16 mouse cellular contexts compared by ENCODE assay signal in the genomic region with DNA sequence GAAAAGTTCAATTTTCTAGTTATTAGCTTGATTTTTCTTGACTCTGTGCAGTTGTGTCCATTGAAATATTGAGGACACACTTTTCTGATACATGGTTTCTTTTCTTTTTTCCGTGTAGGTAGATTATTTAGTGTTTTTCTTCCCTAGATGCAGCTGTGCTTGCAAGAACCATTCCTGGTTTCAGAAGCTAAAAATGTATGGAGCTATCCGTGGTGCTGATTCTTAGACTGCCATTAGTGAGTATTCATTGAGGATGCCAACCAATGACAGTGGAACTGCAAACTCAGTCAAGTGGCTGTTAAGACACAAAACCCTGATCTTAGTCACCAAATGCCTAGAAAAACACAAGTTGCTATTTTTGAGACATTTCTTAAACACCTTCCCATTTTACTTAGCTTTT. TPM values are rescaled to one million over a fixed set of nuclear protein-coding genes. Genes with fewer than 3 reads are reported as not detected.
A peak's percentile ranks its signal among the peaks of the same experiment; 100 is the strongest.
DNase-seq lines count a peak whose midpoint lies in the region; ATAC-seq and TF ChIP-seq lines count a peak whose summit lies in the region.
"Had no signal": no experiment of that assay in that cellular context is flagged by ENCODE, and none has a peak within 500 bp of the region (broad histone marks: within the 10 kb centered on the region; RNA-seq: fewer than 3 reads in every experiment).

No protein-coding gene starts in this region.

- 1% methylated on average over 2 of the region's 2 CpGs for WGBS in limb, embryonic 11.5 days
- WGBS in limb, embryonic 10.5 days, result 4% methylated on average over 2 of the region's 2 CpGs
- WGBS in thymus, adult 2 months, result 8% methylated on average over 2 of the region's 2 CpGs

- H3K27ac ChIP-seq in limb, embryonic 11.5 days (replicated peaks; ENCODE audit: low read depth, low read length), result no peak overlapping the region
- H3K27ac ChIP-seq in limb, embryonic 10.5 days, result no peak overlapping the region
- H3K27ac ChIP-seq in thymus, adult 2 months (ENCODE audit: control insufficient read depth, insufficient read depth, low read length), result no peak overlapping the region

- no peak overlapping the region for H3K9ac ChIP-seq in limb, embryonic 11.5 days (ENCODE audit: low read length)

- no peaks in the 10 kb centered on the region for H3K36me3 ChIP-seq in limb, embryonic 11.5 days (ENCODE audit: control insufficient read depth, insufficient read depth, low read length)
- H3K36me3 ChIP-seq in limb, embryonic 10.5 days, result no peaks in the 10 kb centered on the region
- H3K36me3 ChIP-seq in thymus, adult 2 months (ENCODE audit: control insufficient read depth, insufficient read depth, low read length), result no peaks in the 10 kb centered on the region

- no peak for TF ChIP-seq CTCF in thymus, adult 2 months (IDR thresholded peaks at IDR 0.05; ENCODE audit: borderline replicate concordance, control insufficient read depth, extremely low read depth, insufficient read depth, low read length, poor library complexity)

- H3K27me3 ChIP-seq in limb, embryonic 11.5 days (ENCODE audit: control insufficient read depth, insufficient read depth, low read length), result peaks cover 9% of the 10 kb centered on the region
- peaks cover 28% of the 10 kb centered on the region for H3K27me3 ChIP-seq in limb, embryonic 10.5 days (ENCODE audit: low read depth, poor library complexity, severe bottlenecking)
- no peaks in the 10 kb centered on the region for H3K27me3 ChIP-seq in thymus, adult 2 months (ENCODE audit: control insufficient read depth, insufficient read depth, low read length)

- ATAC-seq in limb, embryonic 11.5 days (ENCODE audit: insufficient number of reproducible peaks, low FRiP score, low TSS enrichment, low read depth), result no peak
- ATAC-seq in frontal cortex, adult (ENCODE audit: low TSS enrichment), result no peak
- ATAC-seq: activated CD4-positive, CD25-positive, alpha-beta regulatory T cell, adult 4 months had no signal

- 0 out of 2 replicates have a peak, but pooled peaks cover 3% of the 10 kb centered on the region for H3K4me1 ChIP-seq in limb, embryonic 11.5 days (ENCODE audit: control insufficient read depth, insufficient read depth, low read length)
- H3K4me1 ChIP-seq in limb, embryonic 10.5 days, result peaks cover 15% of the 10 kb centered on the region
- H3K4me1 ChIP-seq in thymus, adult 2 months (replicated peaks; ENCODE audit: control insufficient read depth, insufficient read depth, low read length), result no peaks in the 10 kb centered on the region
- H3K4me1 ChIP-seq: megakaryocyte, embryonic 14.5 days had no signal

- no peak for TF ChIP-seq POLR2A in thymus, adult 2 months (IDR thresholded peaks at IDR 0.05; ENCODE audit: control insufficient read depth, extremely low read depth, insufficient read depth, low read length, poor library complexity)

- H3K9me3 ChIP-seq in limb, embryonic 11.5 days (ENCODE audit: control insufficient read depth, low read length), result no peaks in the 10 kb centered on the region
- no peaks in the 10 kb centered on the region for H3K9me3 ChIP-seq in limb, embryonic 10.5 days (replicated peaks)

- DNase-seq in adrenal gland, postnatal 14 days, result peak; percentile 25
- DNase-seq in adrenal gland, adult 18-20 months (ENCODE audit: low spot score in 2 of 2), result no peak
- DNase-seq in limb, embryonic 11.5 days (ENCODE audit: low spot score), result peak; percentile 41
- DNase-seq in limb, embryonic 10.5 days (ENCODE audit: low spot score), result no peak
- DNase-seq in Muller cell, postnatal 12 days (ENCODE audit: inconsistent ontology term), result peak; percentile 26
- peak; percentile 52 for DNase-seq in embryo, embryonic 9.5 days (ENCODE audit: extremely low spot score)
- DNase-seq in thymus, adult 2 months, result no peak
- DNase-seq: cerebellum, adult 2 months; gastrocnemius, postnatal 25 days; heart, postnatal 36 days; liver; spleen, adult 18-20 months; thymus, postnatal 36 days had no signal

- H3K4me3 ChIP-seq in limb, embryonic 11.5 days (ENCODE audit: low read depth, low read length), result no peak overlapping the region
- no peak overlapping the region for H3K4me3 ChIP-seq in limb, embryonic 10.5 days
- H3K4me3 ChIP-seq in thymus, adult 2 months (ENCODE audit: control insufficient read depth, insufficient read depth, low read length), result no peak overlapping the region
- H3K4me3 ChIP-seq: megakaryocyte, embryonic 14.5 days had no signal

- H3K4me2 ChIP-seq in limb, embryonic 11.5 days (ENCODE audit: low read depth, severe bottlenecking), result no peak overlapping the region

RNA-seq across cellular contexts. Expression of a gene that starts 1.9 kb away (rescaled TPM):
- 0.07 and 0.30 TPM in 2 replicates for total RNA-seq in adrenal gland, postnatal 14 days (2021)
- total RNA-seq in adrenal gland, adult 18-20 months (2021), result not detected
- polyA plus RNA-seq in limb, embryonic 11.5 days (2014; fragmentation: Nextera tagmentation; extraction: Ambion mirVana), result 0.15 and 0.17 TPM in 2 replicates
- polyA plus RNA-seq in limb, embryonic 10.5 days (2016; fragmentation: Nextera tagmentation; extraction: Ambion mirVana), result 0.18 and 0.29 TPM in 2 replicates
- polyA plus RNA-seq in thymus, adult 2 months (2012; rRNA removed), result 0.03 TPM in 1 of 2 replicates, not detected in the other

Comparison
In these comparisons a context has a peak if more than half of its experiments do, and no peak if none do; other contexts are left out.
1. DNase-seq: peak in adrenal gland, postnatal 14 days (single experiment), limb, embryonic 11.5 days (single experiment), Muller cell, postnatal 12 days (single experiment) and embryo, embryonic 9.5 days (single experiment); none in adrenal gland, adult 18-20 months (0 of 2), limb, embryonic 10.5 days (single experiment) and thymus, adult 2 months (single experiment).